ENCODE assay signal across 9 mouse cellular contexts in genomic region chr12:45067686-45068085, GRCm38 (mm10). TPM values are rescaled to one million over a fixed set of nuclear protein-coding genes. Genes with fewer than 3 reads are reported as not detected.
DNase-seq lines count a peak whose midpoint lies in the region; ATAC-seq and TF ChIP-seq lines count a peak whose summit lies in the region.
"Had no signal": no experiment of that assay in that cellular context is flagged by ENCODE, and none has a peak within 500 bp of the region (broad histone marks: within the 10 kb centered on the region; RNA-seq: fewer than 3 reads in every experiment).

No protein-coding gene starts in this region.

- H3K4me3 ChIP-seq in heart, embryonic 12.5 days, result no peak overlapping the region
- H3K4me3 ChIP-seq in heart, embryonic 15.5 days, result no peak overlapping the region
- H3K4me3 ChIP-seq in liver, postnatal 0 days (ENCODE audit: low read depth, low read length), result no peak overlapping the region

- no peaks in the 10 kb centered on the region for H3K27me3 ChIP-seq in heart, embryonic 12.5 days (replicated peaks)
- no peaks in the 10 kb centered on the region for H3K27me3 ChIP-seq in heart, embryonic 15.5 days
- no peaks in the 10 kb centered on the region for H3K27me3 ChIP-seq in liver, postnatal 0 days (ENCODE audit: insufficient read depth, low read length)

- peak overlapping the region; percentile 54 for H3K4me2 ChIP-seq in heart, embryonic 12.5 days
- H3K4me2 ChIP-seq in heart, embryonic 15.5 days, result peak overlapping the region; percentile 47
- no peak overlapping the region; the same call in 1 of the 2 replicates for H3K4me2 ChIP-seq in liver, postnatal 0 days (ENCODE audit: low read depth, low read length)

- 35% methylated on average over 3 of the region's 3 CpGs for WGBS in heart, embryonic 12.5 days
- 27% methylated on average over 3 of the region's 3 CpGs for WGBS in heart, embryonic 15.5 days
- 25% methylated on average over 3 of the region's 3 CpGs for WGBS in liver, postnatal 0 days (ENCODE audit: insufficient replicate concordance)

- H3K9me3 ChIP-seq in heart, embryonic 12.5 days (replicated peaks), result no peaks in the 10 kb centered on the region
- H3K9me3 ChIP-seq in heart, embryonic 15.5 days (replicated peaks), result no peaks in the 10 kb centered on the region
- no peaks in the 10 kb centered on the region for H3K9me3 ChIP-seq in liver, postnatal 0 days (ENCODE audit: low read length)

- H3K9ac ChIP-seq in heart, embryonic 12.5 days, result peak overlapping the region; percentile 19; the same call in 1 of the 2 replicates
- no peak overlapping the region for H3K9ac ChIP-seq in heart, embryonic 15.5 days
- no peak overlapping the region; the same call in 1 of the 2 replicates for H3K9ac ChIP-seq in liver, postnatal 0 days (replicated peaks)

- no peaks in the 10 kb centered on the region for H3K36me3 ChIP-seq in heart, embryonic 12.5 days
- no peaks in the 10 kb centered on the region for H3K36me3 ChIP-seq in heart, embryonic 15.5 days
- H3K36me3 ChIP-seq in liver, postnatal 0 days (replicated peaks; ENCODE audit: insufficient read depth, low read length), result no peaks in the 10 kb centered on the region

- DNase-seq in heart, postnatal 10 days, result no peak
- DNase-seq in Muller cell, postnatal 12 days (ENCODE audit: inconsistent ontology term), result peak; percentile 58
- DNase-seq in liver, postnatal 0 days, result no peak
- DNase-seq in cerebellum, adult 18-20 months, result no peak
- DNase-seq in right cerebral cortex, adult 18-20 months, result no peak
- DNase-seq in right cerebral cortex, postnatal 4 days, result no peak

- H3K27ac ChIP-seq in heart, embryonic 12.5 days (ENCODE audit: poor library complexity, severe bottlenecking), result no peak overlapping the region
- H3K27ac ChIP-seq in heart, embryonic 15.5 days, result no peak overlapping the region
- peak overlapping the region; percentile 18; the same call in 1 of the 2 replicates for H3K27ac ChIP-seq in liver, postnatal 0 days (ENCODE audit: low read depth)
- H3K27ac ChIP-seq: macrophage had no signal

- no peak for ATAC-seq in heart, embryonic 12.5 days (ENCODE audit: insufficient number of reproducible peaks, low FRiP score)
- 0 out of 2 replicates have a peak, but pooled peaks have one; percentile 4 for ATAC-seq in heart, embryonic 15.5 days (replicated peaks; ENCODE audit: insufficient number of reproducible peaks, insufficient read depth, low FRiP score, low read depth)
- ATAC-seq in liver, postnatal 0 days, result no peak

- TF ChIP-seq EP300 in liver, postnatal 0 days (IDR thresholded peaks at IDR 0.05; ENCODE audit: low read depth), result no peak

- H3K4me1 ChIP-seq in heart, embryonic 12.5 days (replicated peaks), result peaks cover 45% of the 10 kb centered on the region
- peaks cover 20% of the 10 kb centered on the region for H3K4me1 ChIP-seq in heart, embryonic 15.5 days (replicated peaks)
- H3K4me1 ChIP-seq in liver, postnatal 0 days (ENCODE audit: insufficient read depth), result 0 out of 2 replicates have a peak, but pooled peaks cover 6% of the 10 kb centered on the region

- no peak for TF ChIP-seq CTCF in liver, postnatal 0 days (IDR thresholded peaks at IDR 0.05; ENCODE audit: low read depth)

- intact Hi-C loops in heart, postnatal 10 days (cut with DNase I), result no loop called here

RNA-seq across cellular contexts. Expression of gene Stxbp6, which starts 6.8 kb away (rescaled TPM):
- 11.6 and 14.4 TPM in 2 replicates for polyA plus RNA-seq in heart, embryonic 12.5 days (2016; fragmentation: Nextera tagmentation; extraction: Ambion mirVana)
- 10 to 100 TPM in 1 of 2 experiments, 1 to 10 TPM in 1; 9.6 to 12.9 TPM for total RNA-seq in heart, postnatal 10 days (2021)
- polyA plus RNA-seq in heart, embryonic 15.5 days (2015; fragmentation: Nextera tagmentation; extraction: Ambion mirVana), result 13.1 and 16.6 TPM in 2 replicates
- 7.0 and 7.1 TPM in 2 replicates for polyA plus RNA-seq in liver, postnatal 0 days (2015; fragmentation: Nextera tagmentation; extraction: Ambion mirVana)
